Mouse (Mus musculus): ENCODE measurements around the gene Tagln3. TPM values are rescaled to one million over a fixed set of nuclear protein-coding genes. Genes with fewer than 3 reads are reported as not detected.

The Tagln3 gene
- polyA plus RNA-seq, 1 experiment: 0.30 TPM

- no peaks in the 10 kb centered on the region for H3K27me3 ChIP-seq (ENCODE audit: control insufficient read depth, insufficient read depth, low read length)
- H3K36me3 ChIP-seq (ENCODE audit: control insufficient read depth, insufficient read depth, low read length): no peaks in the 10 kb centered on the region
- TF ChIP-seq CTCF (IDR thresholded peaks at IDR 0.05; ENCODE audit: control insufficient read depth, insufficient read depth, insufficient replicate concordance, low read depth, low read length) (peak; percentile 56; the same call in 1 of the 2 replicates), POLR2A (IDR thresholded peaks at IDR 0.05; ENCODE audit: control insufficient read depth, low read depth, low read length) (no peak)
- no peak overlapping the region for H3K27ac ChIP-seq (ENCODE audit: control insufficient read depth, insufficient read depth, low read depth, low read length)
- no peak overlapping the region for H3K4me3 ChIP-seq (ENCODE audit: control insufficient read depth, low read depth, low read length)
- H3K4me1 ChIP-seq (ENCODE audit: control insufficient read depth, insufficient read depth, low read length): no peaks in the 10 kb centered on the region
Observed at GRCm38 (mm10) chr16:45684815-45685214, 39.6 kb downstream of the Tagln3 start.

GRCm38 (mm10) chr16:45676462-45676861 is 47.9 kb downstream of the Tagln3 start:
- Histone ChIP-seq H3K36me3 (ENCODE audit: control insufficient read depth, insufficient read depth, low read length) (no peaks in the 10 kb centered on the region), H3K27me3 (ENCODE audit: control insufficient read depth, insufficient read depth, low read length) (no peaks in the 10 kb centered on the region), H3K4me1 (ENCODE audit: control insufficient read depth, insufficient read depth, low read length) (no peaks in the 10 kb centered on the region), H3K4me3 (ENCODE audit: control insufficient read depth, low read depth, low read length) (no peak overlapping the region), H3K27ac (ENCODE audit: control insufficient read depth, insufficient read depth, low read depth, low read length) (no peak overlapping the region)
- TF ChIP-seq CTCF (IDR thresholded peaks at IDR 0.05; ENCODE audit: control insufficient read depth, insufficient read depth, insufficient replicate concordance, low read depth, low read length) (no peak), POLR2A (IDR thresholded peaks at IDR 0.05; ENCODE audit: control insufficient read depth, low read depth, low read length) (no peak)

- H3K27me3 ChIP-seq (ENCODE audit: control insufficient read depth, insufficient read depth, low read length): no peaks in the 10 kb centered on the region
- no peak overlapping the region for H3K4me3 ChIP-seq (ENCODE audit: control insufficient read depth, low read depth, low read length)
- H3K27ac ChIP-seq (ENCODE audit: control insufficient read depth, insufficient read depth, low read depth, low read length): no peak overlapping the region
- H3K4me1 ChIP-seq (ENCODE audit: control insufficient read depth, insufficient read depth, low read length): no peaks in the 10 kb centered on the region
- no peaks in the 10 kb centered on the region for H3K36me3 ChIP-seq (ENCODE audit: control insufficient read depth, insufficient read depth, low read length)
- TF ChIP-seq CTCF (IDR thresholded peaks at IDR 0.05; ENCODE audit: control insufficient read depth, insufficient read depth, insufficient replicate concordance, low read depth, low read length): no peak
- no peak for TF ChIP-seq POLR2A (IDR thresholded peaks at IDR 0.05; ENCODE audit: control insufficient read depth, low read depth, low read length)
Observed at GRCm38 (mm10) chr16:45670005-45670404, 54.4 kb downstream of the Tagln3 start.

DNA sequence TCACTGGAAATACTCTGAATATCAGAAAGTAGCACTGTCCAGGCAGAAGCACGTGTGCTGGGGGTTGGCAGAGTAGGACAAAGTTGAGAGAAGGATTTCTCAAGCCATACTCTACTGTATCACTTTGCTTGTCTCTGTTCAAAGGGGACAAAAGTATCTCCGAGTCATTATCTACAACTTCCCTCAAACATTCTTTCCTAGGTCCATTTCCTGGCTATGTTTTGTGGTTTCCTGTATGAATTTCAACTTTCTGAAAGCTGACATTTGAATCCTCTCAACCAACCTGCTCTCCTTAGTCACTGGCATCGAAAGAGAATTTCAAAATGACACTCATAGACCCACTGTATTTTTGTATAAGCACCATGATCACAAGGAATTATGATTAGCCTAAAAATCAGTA is 56.2 kb downstream of the Tagln3 start:
- Histone ChIP-seq H3K4me1 (ENCODE audit: control insufficient read depth, insufficient read depth, low read length) (no peaks in the 10 kb centered on the region), H3K4me3 (ENCODE audit: control insufficient read depth, low read depth, low read length) (no peak overlapping the region), H3K27me3 (ENCODE audit: control insufficient read depth, insufficient read depth, low read length) (no peaks in the 10 kb centered on the region), H3K36me3 (ENCODE audit: control insufficient read depth, insufficient read depth, low read length) (no peaks in the 10 kb centered on the region), H3K27ac (ENCODE audit: control insufficient read depth, insufficient read depth, low read depth, low read length) (no peak overlapping the region)
- no peak for TF ChIP-seq CTCF (IDR thresholded peaks at IDR 0.05; ENCODE audit: control insufficient read depth, insufficient read depth, insufficient replicate concordance, low read depth, low read length)
- TF ChIP-seq POLR2A (IDR thresholded peaks at IDR 0.05; ENCODE audit: control insufficient read depth, low read depth, low read length): no peak

- H3K36me3 ChIP-seq (ENCODE audit: control insufficient read depth, insufficient read depth, low read length): no peaks in the 10 kb centered on the region
- H3K27me3 ChIP-seq (ENCODE audit: control insufficient read depth, insufficient read depth, low read length): no peaks in the 10 kb centered on the region
- no peaks in the 10 kb centered on the region for H3K4me1 ChIP-seq (ENCODE audit: control insufficient read depth, insufficient read depth, low read length)
- H3K27ac ChIP-seq (ENCODE audit: control insufficient read depth, insufficient read depth, low read depth, low read length): no peak overlapping the region
- H3K4me3 ChIP-seq (ENCODE audit: control insufficient read depth, low read depth, low read length): no peak overlapping the region
- TF ChIP-seq CTCF (IDR thresholded peaks at IDR 0.05; ENCODE audit: control insufficient read depth, insufficient read depth, insufficient replicate concordance, low read depth, low read length): no peak
- no peak for TF ChIP-seq POLR2A (IDR thresholded peaks at IDR 0.05; ENCODE audit: control insufficient read depth, low read depth, low read length)
Observed at GRCm38 (mm10) chr16:45666136-45666535, 58.3 kb downstream of the Tagln3 start.

- H3K27ac ChIP-seq (ENCODE audit: control insufficient read depth, insufficient read depth, low read depth, low read length): no peak overlapping the region
- no peaks in the 10 kb centered on the region for H3K27me3 ChIP-seq (ENCODE audit: control insufficient read depth, insufficient read depth, low read length)
- TF ChIP-seq POLR2A (IDR thresholded peaks at IDR 0.05; ENCODE audit: control insufficient read depth, low read depth, low read length) (no peak), CTCF (IDR thresholded peaks at IDR 0.05; ENCODE audit: control insufficient read depth, insufficient read depth, insufficient replicate concordance, low read depth, low read length) (no peak)
- no peaks in the 10 kb centered on the region for H3K36me3 ChIP-seq (ENCODE audit: control insufficient read depth, insufficient read depth, low read length)
- no peak overlapping the region for H3K4me3 ChIP-seq (ENCODE audit: control insufficient read depth, low read depth, low read length)
- no peaks in the 10 kb centered on the region for H3K4me1 ChIP-seq (ENCODE audit: control insufficient read depth, insufficient read depth, low read length)
Observed at GRCm38 (mm10) chr16:45662381-45662780, 62.0 kb downstream of the Tagln3 start.

Other genes with a start within 250 kb of the Tagln3 start
- gene Gm609, start 231.6 kb downstream of the Tagln3 start, polyA plus RNA-seq (2012; rRNA removed): 1.9 and 2.0 TPM in 2 replicates
- 0.19 TPM in 1 of 2 replicates, not detected in the other for gene Gm17783, start 192.6 kb downstream of the Tagln3 start, polyA plus RNA-seq (2012; rRNA removed)
- gene Slc9c1, start 189.3 kb downstream of the Tagln3 start, polyA plus RNA-seq (2012; rRNA removed): 19.0 and 26.6 TPM in 2 replicates
- gene Gcsam, start 114.2 kb downstream of the Tagln3 start, polyA plus RNA-seq (2012; rRNA removed): 0.48 and 0.54 TPM in 2 replicates
- gene BC016579, start 70.5 kb downstream of the Tagln3 start, polyA plus RNA-seq (2012; rRNA removed): 0.05 TPM in 1 of 2 replicates, not detected in the other
- gene Tmprss7, start 30.9 kb downstream of the Tagln3 start, polyA plus RNA-seq (2012; rRNA removed): 0.88 and 1.1 TPM in 2 replicates
- gene Abhd10, start 18.3 kb upstream of the Tagln3 start, polyA plus RNA-seq (2012; rRNA removed): 9.3 and 10.3 TPM in 2 replicates
- gene Phldb2, start 229.0 kb upstream of the Tagln3 start, polyA plus RNA-seq (2012; rRNA removed): 0.65 and 0.69 TPM in 2 replicates